10 mouse cellular contexts compared by ENCODE assay signal in genomic region chr10:99132189-99132588, GRCm38 (mm10). TPM values are rescaled to one million over a fixed set of nuclear protein-coding genes. Genes with fewer than 3 reads are reported as not detected.
DNase-seq lines count a peak whose midpoint lies in the region; ATAC-seq and TF ChIP-seq lines count a peak whose summit lies in the region.
"Had no signal": no experiment of that assay in that cellular context is flagged by ENCODE, and none has a peak within 500 bp of the region (broad histone marks: within the 10 kb centered on the region; RNA-seq: fewer than 3 reads in every experiment).

No protein-coding gene starts in this region.

- no peak overlapping the region for H3K9ac ChIP-seq in kidney, postnatal 0 days (ENCODE audit: low read depth, low read length)
- H3K9ac ChIP-seq in forebrain, postnatal 0 days = no peak overlapping the region
- H3K9ac ChIP-seq in midbrain, postnatal 0 days (replicated peaks; ENCODE audit: low read length, poor library complexity, severe bottlenecking) = no peak overlapping the region

- H3K4me2 ChIP-seq in kidney, postnatal 0 days (ENCODE audit: low read length) = no peak overlapping the region
- no peak overlapping the region for H3K4me2 ChIP-seq in forebrain, postnatal 0 days (ENCODE audit: low read depth)
- H3K4me2 ChIP-seq in midbrain, postnatal 0 days (ENCODE audit: low read depth, low read length, poor library complexity, severe bottlenecking) = no peak overlapping the region

- WGBS in kidney, postnatal 0 days = 54% methylated on average over 6 of the region's 6 CpGs
- WGBS in forebrain, postnatal 0 days = 72% methylated on average over 6 of the region's 6 CpGs
- 60% methylated on average over 6 of the region's 6 CpGs for WGBS in midbrain, postnatal 0 days

- H3K4me1 ChIP-seq in kidney, postnatal 0 days (replicated peaks; ENCODE audit: insufficient read depth, low read length) = 0 out of 2 replicates have a peak, but pooled peaks cover 5% of the 10 kb centered on the region
- no peaks in the 10 kb centered on the region for H3K4me1 ChIP-seq in forebrain, postnatal 0 days (ENCODE audit: insufficient read depth)
- H3K4me1 ChIP-seq in midbrain, postnatal 0 days (ENCODE audit: insufficient read depth, low read length) = no peaks in the 10 kb centered on the region

- no peaks in the 10 kb centered on the region for H3K9me3 ChIP-seq in kidney, postnatal 0 days (replicated peaks; ENCODE audit: low read length)
- no peaks in the 10 kb centered on the region for H3K9me3 ChIP-seq in forebrain, postnatal 0 days (ENCODE audit: low read length)
- no peaks in the 10 kb centered on the region for H3K9me3 ChIP-seq in midbrain, postnatal 0 days (ENCODE audit: low read length)

- H3K27ac ChIP-seq in kidney, postnatal 0 days = no peak overlapping the region
- no peak overlapping the region for H3K27ac ChIP-seq in forebrain, postnatal 0 days (ENCODE audit: low read depth, low read length)
- no peak overlapping the region for H3K27ac ChIP-seq in midbrain, postnatal 0 days (ENCODE audit: low read depth, low read length)

- peak; percentile 53 for ATAC-seq in kidney, postnatal 0 days (replicated peaks; ENCODE audit: low FRiP score, low read depth)
- peak; percentile 45 for ATAC-seq in CD4-positive, CD25-positive, alpha-beta regulatory T cell, adult 4 months
- peak; percentile 73 for ATAC-seq in forebrain, postnatal 0 days
- ATAC-seq in midbrain, postnatal 0 days (ENCODE audit: low FRiP score) = no peak
- ATAC-seq: Patski had no signal

- H3K27me3 ChIP-seq in kidney, postnatal 0 days (ENCODE audit: insufficient read depth, low read length) = no peaks in the 10 kb centered on the region
- no peaks in the 10 kb centered on the region for H3K27me3 ChIP-seq in forebrain, postnatal 0 days (ENCODE audit: insufficient read depth, low read length)
- no peaks in the 10 kb centered on the region for H3K27me3 ChIP-seq in midbrain, postnatal 0 days (ENCODE audit: insufficient read depth, low read length)
- H3K27me3 ChIP-seq: Patski had no signal

- H3K36me3 ChIP-seq in kidney, postnatal 0 days (ENCODE audit: insufficient read depth, low read length) = no peaks in the 10 kb centered on the region
- peaks cover 26% of the 10 kb centered on the region for H3K36me3 ChIP-seq in forebrain, postnatal 0 days (ENCODE audit: insufficient read depth)
- H3K36me3 ChIP-seq in midbrain, postnatal 0 days (ENCODE audit: insufficient read depth, low read length) = peaks cover 3% of the 10 kb centered on the region

- H3K4me3 ChIP-seq in kidney, postnatal 0 days (replicated peaks; ENCODE audit: low read depth, low read length) = no peak overlapping the region
- no peak overlapping the region for H3K4me3 ChIP-seq in forebrain, postnatal 0 days (ENCODE audit: low read depth, low read length)
- H3K4me3 ChIP-seq in midbrain, postnatal 0 days (ENCODE audit: low read depth, low read length) = no peak overlapping the region

- peak; percentile 48 for DNase-seq in kidney, postnatal 0 days (ENCODE audit: low spot score)
- no peak for DNase-seq in kidney, adult 9 months
- DNase-seq in forebrain, postnatal 0 days = no peak
- peak; percentile 15 for DNase-seq in midbrain, postnatal 0 days (ENCODE audit: low spot score)
- DNase-seq in embryo, embryonic 10 days (ENCODE audit: low spot score) = no peak
- no peak for DNase-seq in left cerebral cortex, adult 18-20 months (ENCODE audit: low spot score in 2 of 2)
- DNase-seq in adrenal gland, adult 2 months = no peak
- DNase-seq: heart, postnatal 36 days had no signal

- TF ChIP-seq CTCF in kidney, postnatal 0 days (IDR thresholded peaks at IDR 0.05; ENCODE audit: low read depth) = no peak
- TF ChIP-seq CTCF in forebrain, postnatal 0 days (IDR thresholded peaks at IDR 0.05; ENCODE audit: low read depth) = no peak
- TF ChIP-seq CTCF in midbrain, postnatal 0 days (IDR thresholded peaks at IDR 0.05) = no peak

RNA-seq across cellular contexts. Expression of gene Phxr2, which starts 6.1 kb away (rescaled TPM):
- not detected in 2 replicates for polyA plus RNA-seq in kidney, postnatal 0 days (2015; fragmentation: Nextera tagmentation; extraction: Ambion mirVana)
- polyA plus RNA-seq in CD4-positive, CD25-positive, alpha-beta regulatory T cell, adult 4 months (2017; shearing (Covaris generic)) = under 1 TPM in 1 of 2 experiments, not detected in 1; 0.47 TPM
- not detected in 2 replicates for total RNA-seq in forebrain, postnatal 0 days (2014; rRNA removed)
- not detected in 2 replicates for polyA plus RNA-seq in forebrain, postnatal 0 days (2015; fragmentation: Nextera tagmentation; extraction: Ambion mirVana)
- total RNA-seq in midbrain, postnatal 0 days (2014; rRNA removed) = not detected in 2 replicates
- not detected in 2 replicates for polyA plus RNA-seq in midbrain, postnatal 0 days (2015; fragmentation: Nextera tagmentation; extraction: Ambion mirVana)
- total RNA-seq in left cerebral cortex, adult 18-20 months (2021) = not detected
- not detected for total RNA-seq in adrenal gland, adult 2 months (2021)
- polyA plus RNA-seq in adrenal gland, adult 2 months (2012; rRNA removed) = not detected in 2 replicates
- total RNA-seq: heart, postnatal 36 days had no signal
- polyA plus RNA-seq: Patski had no signal

RNA-seq across cellular contexts. Expression of gene Galnt4, which starts 24.2 kb away (rescaled TPM):
- polyA plus RNA-seq in kidney, postnatal 0 days (2015; fragmentation: Nextera tagmentation; extraction: Ambion mirVana) = 9.4 and 9.7 TPM in 2 replicates
- polyA plus RNA-seq in CD4-positive, CD25-positive, alpha-beta regulatory T cell, adult 4 months (2017; shearing (Covaris generic)) = 1 to 10 TPM; 2.8 to 3.3 TPM
- total RNA-seq in forebrain, postnatal 0 days (2014; rRNA removed) = 3.7 and 5.3 TPM in 2 replicates
- polyA plus RNA-seq in forebrain, postnatal 0 days (2015; fragmentation: Nextera tagmentation; extraction: Ambion mirVana) = 1.5 and 2.1 TPM in 2 replicates
- 4.1 and 4.7 TPM in 2 replicates for total RNA-seq in midbrain, postnatal 0 days (2014; rRNA removed)
- polyA plus RNA-seq in midbrain, postnatal 0 days (2015; fragmentation: Nextera tagmentation; extraction: Ambion mirVana) = 2.4 and 2.5 TPM in 2 replicates
- 1 to 10 TPM; 1.9 to 2.3 TPM for total RNA-seq in left cerebral cortex, adult 18-20 months (2021)
- total RNA-seq in adrenal gland, adult 2 months (2021) = 1 to 10 TPM; 5.6 to 7.0 TPM
- 0.35 and 0.83 TPM in 2 replicates for polyA plus RNA-seq in adrenal gland, adult 2 months (2012; rRNA removed)

RNA-seq across cellular contexts. Expression of gene Poc1b, which starts 25.4 kb away (rescaled TPM):
- polyA plus RNA-seq in kidney, postnatal 0 days (2015; fragmentation: Nextera tagmentation; extraction: Ambion mirVana) = 14.0 and 15.8 TPM in 2 replicates
- polyA plus RNA-seq in CD4-positive, CD25-positive, alpha-beta regulatory T cell, adult 4 months (2017; shearing (Covaris generic)) = 10 to 100 TPM; 10.0 TPM
- 10.1 and 12.4 TPM in 2 replicates for total RNA-seq in forebrain, postnatal 0 days (2014; rRNA removed)
- 12.0 and 14.4 TPM in 2 replicates for polyA plus RNA-seq in forebrain, postnatal 0 days (2015; fragmentation: Nextera tagmentation; extraction: Ambion mirVana)
- 11.0 and 12.9 TPM in 2 replicates for total RNA-seq in midbrain, postnatal 0 days (2014; rRNA removed)
- polyA plus RNA-seq in midbrain, postnatal 0 days (2015; fragmentation: Nextera tagmentation; extraction: Ambion mirVana) = 8.2 and 8.9 TPM in 2 replicates
- total RNA-seq in left cerebral cortex, adult 18-20 months (2021) = 1 to 10 TPM; 6.5 to 7.1 TPM
- total RNA-seq in adrenal gland, adult 2 months (2021) = 10 to 100 TPM; 13.5 to 17.0 TPM
- polyA plus RNA-seq in adrenal gland, adult 2 months (2012; rRNA removed) = 3.7 and 3.8 TPM in 2 replicates

Comparison
In these comparisons a context has a peak if more than half of its experiments do, and no peak if none do; other contexts are left out.
1. DNase-seq: peak in kidney, postnatal 0 days (single experiment) and midbrain, postnatal 0 days (single experiment); none in kidney, adult 9 months (single experiment), forebrain, postnatal 0 days (single experiment), embryo, embryonic 10 days (single experiment), left cerebral cortex, adult 18-20 months (0 of 2) and adrenal gland, adult 2 months (single experiment).